Comparison of ENCODE assay signal across 10 mouse cellular contexts in the genomic region with DNA sequence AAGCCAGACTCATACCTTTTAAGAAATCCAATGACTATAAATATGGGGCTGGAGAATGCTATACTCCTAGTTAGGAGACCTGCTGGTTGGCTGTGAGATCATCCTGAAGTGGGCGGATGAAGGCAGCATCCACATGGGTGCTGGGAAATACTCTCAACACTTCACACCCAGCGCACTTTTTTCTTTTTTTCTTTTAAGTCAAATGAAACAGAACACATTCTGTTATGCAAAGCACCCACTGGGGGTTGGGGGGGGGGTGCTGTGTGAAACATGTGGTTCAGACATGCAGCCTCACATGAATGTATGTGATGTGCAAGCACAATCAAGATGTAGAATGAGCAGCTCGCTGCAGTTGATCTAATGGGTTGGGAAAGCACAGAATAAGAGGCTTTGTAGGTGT. TPM values are rescaled to one million over a fixed set of nuclear protein-coding genes. Genes with fewer than 3 reads are reported as not detected.
DNase-seq lines count a peak whose midpoint lies in the region; ATAC-seq and TF ChIP-seq lines count a peak whose summit lies in the region.
"Had no signal": no experiment of that assay in that cellular context is flagged by ENCODE, and none has a peak within 500 bp of the region (broad histone marks: within the 10 kb centered on the region; RNA-seq: fewer than 3 reads in every experiment).

No protein-coding gene starts in this region.

- no peaks in the 10 kb centered on the region for H3K9me3 ChIP-seq in kidney, embryonic 15.5 days (replicated peaks)
- no peaks in the 10 kb centered on the region for H3K9me3 ChIP-seq in forebrain, embryonic 14.5 days (replicated peaks; ENCODE audit: control insufficient read depth, low read length)
- H3K9me3 ChIP-seq in liver, postnatal 0 days (ENCODE audit: low read length): no peaks in the 10 kb centered on the region

- H3K4me3 ChIP-seq in kidney, embryonic 15.5 days (replicated peaks): no peak overlapping the region
- no peak overlapping the region for H3K4me3 ChIP-seq in forebrain, embryonic 14.5 days (ENCODE audit: low read depth, low read length)
- H3K4me3 ChIP-seq in liver, postnatal 0 days (ENCODE audit: low read depth, low read length): no peak overlapping the region

- TF ChIP-seq CTCF in liver, postnatal 0 days (IDR thresholded peaks at IDR 0.05; ENCODE audit: low read depth): no peak

- no peak for DNase-seq in kidney, postnatal 14 days
- peak; percentile 18 for DNase-seq in A20 (ENCODE audit: low read depth, low spot score)
- DNase-seq in forebrain, embryonic 14.5 days (ENCODE audit: low spot score): no peak
- DNase-seq in liver, postnatal 0 days: no peak
- no peak for DNase-seq in testis, postnatal 14 days (ENCODE audit: low spot score)
- DNase-seq in spleen, adult 12 weeks (ENCODE audit: low spot score): no peak
- no peak for DNase-seq in layer of hippocampus, postnatal 25 days (ENCODE audit: extremely low spot score in 1 of 2, low spot score in 1 of 2)
- DNase-seq: adrenal gland, postnatal 10 days; gastrocnemius, postnatal 14 days had no signal

- no peak for TF ChIP-seq EP300 in liver, postnatal 0 days (IDR thresholded peaks at IDR 0.05; ENCODE audit: low read depth)

- H3K4me2 ChIP-seq in kidney, embryonic 15.5 days: peak overlapping the region; percentile 89; the same call in 1 of the 2 replicates
- H3K4me2 ChIP-seq in forebrain, embryonic 14.5 days (ENCODE audit: low read length): peak overlapping the region; percentile 96
- H3K4me2 ChIP-seq in liver, postnatal 0 days (ENCODE audit: low read depth, low read length): peak overlapping the region; percentile 88

- H3K36me3 ChIP-seq in kidney, embryonic 15.5 days: peaks cover 6% of the 10 kb centered on the region
- H3K36me3 ChIP-seq in forebrain, embryonic 14.5 days (ENCODE audit: control insufficient read depth, insufficient read depth, low read length): peaks cover 6% of the 10 kb centered on the region; the same call in 1 of the 2 replicates
- H3K36me3 ChIP-seq in liver, postnatal 0 days (replicated peaks; ENCODE audit: insufficient read depth, low read length): no peaks in the 10 kb centered on the region

- 88% methylated on average over 3 of the region's 3 CpGs for WGBS in kidney, embryonic 15.5 days
- WGBS in forebrain, embryonic 14.5 days: 80% methylated on average over 3 of the region's 3 CpGs
- 71% methylated on average over 3 of the region's 3 CpGs for WGBS in liver, postnatal 0 days (ENCODE audit: insufficient replicate concordance)

- H3K27me3 ChIP-seq in kidney, embryonic 15.5 days: no peaks in the 10 kb centered on the region
- no peaks in the 10 kb centered on the region for H3K27me3 ChIP-seq in forebrain, embryonic 14.5 days (replicated peaks; ENCODE audit: control insufficient read depth, insufficient read depth, low read length)
- no peaks in the 10 kb centered on the region for H3K27me3 ChIP-seq in liver, postnatal 0 days (ENCODE audit: insufficient read depth, low read length)

- no peak for ATAC-seq in kidney, embryonic 15.5 days (replicated peaks; ENCODE audit: low FRiP score)
- ATAC-seq in forebrain, embryonic 14.5 days: no peak
- no peak for ATAC-seq in liver, postnatal 0 days

- H3K27ac ChIP-seq in kidney, embryonic 15.5 days: no peak overlapping the region
- H3K27ac ChIP-seq in forebrain, embryonic 14.5 days (ENCODE audit: low read depth, low read length): no peak overlapping the region
- H3K27ac ChIP-seq in liver, postnatal 0 days (ENCODE audit: low read depth): no peak overlapping the region

- H3K4me1 ChIP-seq in kidney, embryonic 15.5 days: peaks cover 63% of the 10 kb centered on the region
- H3K4me1 ChIP-seq in forebrain, embryonic 14.5 days (ENCODE audit: control insufficient read depth, insufficient read depth, low read length): peaks cover 45% of the 10 kb centered on the region
- peaks cover 60% of the 10 kb centered on the region for H3K4me1 ChIP-seq in liver, postnatal 0 days (ENCODE audit: insufficient read depth)

- no peak overlapping the region for H3K9ac ChIP-seq in kidney, embryonic 15.5 days
- no peak overlapping the region for H3K9ac ChIP-seq in forebrain, embryonic 14.5 days (ENCODE audit: low read length)
- H3K9ac ChIP-seq in liver, postnatal 0 days (replicated peaks): no peak overlapping the region

RNA-seq across cellular contexts. Expression of a gene that starts 2.8 kb away (rescaled TPM):
- polyA plus RNA-seq in kidney, embryonic 15.5 days (2015; fragmentation: Nextera tagmentation; extraction: Ambion mirVana): 45.7 and 47.5 TPM in 2 replicates
- 20.7 and 20.9 TPM in 2 replicates for polyA plus RNA-seq in forebrain, embryonic 14.5 days (2014; fragmentation: Nextera tagmentation; extraction: Ambion mirVana)
- polyA plus RNA-seq in liver, postnatal 0 days (2015; fragmentation: Nextera tagmentation; extraction: Ambion mirVana): 36.4 and 37.9 TPM in 2 replicates
- total RNA-seq in layer of hippocampus, postnatal 25 days (2021): 10 to 100 TPM; 58.4 to 59.9 TPM
